Comparison of ENCODE assay signal across 9 mouse cellular contexts in the genomic region with DNA sequence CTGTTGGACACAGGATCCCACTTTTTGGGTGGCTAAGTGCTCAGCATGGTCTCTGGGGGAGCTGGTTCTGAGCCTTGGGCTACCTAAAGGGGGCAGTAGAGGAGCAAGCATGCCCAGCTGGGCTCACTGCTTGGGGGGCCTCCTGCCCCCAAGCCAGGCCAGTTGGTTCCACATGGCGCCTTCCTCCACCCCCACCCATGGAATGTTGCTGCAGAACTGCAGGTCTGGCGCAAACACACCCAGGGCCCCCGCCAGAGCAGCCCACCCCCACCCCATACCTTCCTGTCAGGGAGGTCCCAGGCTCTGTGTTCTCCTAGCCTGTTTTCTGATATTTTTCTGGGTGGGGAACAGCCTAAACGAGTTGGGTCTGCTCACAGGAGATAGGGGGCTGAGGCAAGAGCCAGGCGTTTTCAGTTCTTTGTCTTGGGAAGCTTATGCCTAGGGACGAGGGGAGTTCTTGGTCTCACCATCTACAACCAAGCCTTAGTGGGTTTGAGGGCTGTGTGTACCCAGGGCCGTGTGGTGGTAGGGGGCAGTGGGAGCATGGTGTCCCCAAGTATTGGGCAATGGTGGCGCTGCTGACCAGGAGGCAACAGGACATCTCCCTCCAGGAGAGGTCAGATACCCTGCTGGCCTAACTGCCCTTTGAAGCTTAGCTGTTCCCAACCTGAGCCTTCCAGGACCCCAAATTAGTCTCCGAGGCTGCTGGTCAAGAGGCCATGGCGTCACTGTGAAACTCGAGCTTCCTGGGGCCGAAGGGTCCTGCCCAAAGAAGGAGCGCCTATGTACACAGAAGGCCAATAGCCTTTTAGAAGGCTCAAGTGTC. TPM values are rescaled to one million over a fixed set of nuclear protein-coding genes. Genes with fewer than 3 reads are reported as not detected.
DNase-seq lines count a peak whose midpoint lies in the region; ATAC-seq and TF ChIP-seq lines count a peak whose summit lies in the region.
"Had no signal": no experiment of that assay in that cellular context is flagged by ENCODE, and none has a peak within 500 bp of the region (broad histone marks: within the 10 kb centered on the region; RNA-seq: fewer than 3 reads in every experiment).

No protein-coding gene starts in this region.

- WGBS in kidney, postnatal 0 days: 36% methylated on average over 13 of the region's 13 CpGs
- WGBS in embryonic facial prominence, embryonic 12.5 days: 9% methylated on average over 13 of the region's 13 CpGs

- peak; percentile 50 for TF ChIP-seq POLR2A in myocyte (IDR thresholded peaks at IDR 0.05; ENCODE audit: insufficient read length, low read depth)

- H3K36me3 ChIP-seq in kidney, postnatal 0 days (ENCODE audit: insufficient read depth, low read length): no peaks in the 10 kb centered on the region
- H3K36me3 ChIP-seq in embryonic facial prominence, embryonic 12.5 days: no peaks in the 10 kb centered on the region
- no peaks in the 10 kb centered on the region for H3K36me3 ChIP-seq in myocyte (ENCODE audit: control insufficient read depth, insufficient read depth)

- intact Hi-C loops in gastrocnemius, postnatal 36 days (cut with DNase I): loop anchor here (2.0 kb wide), 1 partner anchor 48 kb away; no protein-coding TSS in a partner anchor

- H3K27me3 ChIP-seq in kidney, postnatal 0 days (ENCODE audit: insufficient read depth, low read length): no peaks in the 10 kb centered on the region
- H3K27me3 ChIP-seq in embryonic facial prominence, embryonic 12.5 days: no peaks in the 10 kb centered on the region
- no peaks in the 10 kb centered on the region for H3K27me3 ChIP-seq in myocyte (ENCODE audit: control insufficient read depth, insufficient read depth, insufficient read length)
- H3K27me3 ChIP-seq: Patski had no signal

- DNase-seq in kidney, postnatal 0 days (ENCODE audit: low spot score): peak; percentile 62
- DNase-seq in kidney, adult 9 months: no peak
- peak; percentile 56 to 63 for DNase-seq in gastrocnemius, postnatal 36 days
- DNase-seq in right cerebral cortex, adult 18-20 months: no peak

- TF ChIP-seq CTCF in kidney, postnatal 0 days (IDR thresholded peaks at IDR 0.05; ENCODE audit: low read depth): peak; percentile 53

- no peak overlapping the region for H3K4me2 ChIP-seq in kidney, postnatal 0 days (ENCODE audit: low read length)
- peak overlapping the region; percentile 14; the same call in 1 of the 2 replicates for H3K4me2 ChIP-seq in embryonic facial prominence, embryonic 12.5 days (replicated peaks)
- peak overlapping the region; percentile 1 for H3K4me2 ChIP-seq in myocyte (ENCODE audit: low read depth)

- no peak overlapping the region for H3ac ChIP-seq in myocyte (ENCODE audit: control insufficient read depth, insufficient read length)

- no peak overlapping the region for H3K9ac ChIP-seq in kidney, postnatal 0 days (ENCODE audit: low read depth, low read length)
- H3K9ac ChIP-seq in embryonic facial prominence, embryonic 12.5 days: no peak overlapping the region

- no peaks in the 10 kb centered on the region for H3K9me3 ChIP-seq in kidney, postnatal 0 days (replicated peaks; ENCODE audit: low read length)
- H3K9me3 ChIP-seq in embryonic facial prominence, embryonic 12.5 days: no peaks in the 10 kb centered on the region

- peaks cover 39% of the 10 kb centered on the region for H3K4me1 ChIP-seq in kidney, postnatal 0 days (replicated peaks; ENCODE audit: insufficient read depth, low read length)
- peaks cover 57% of the 10 kb centered on the region for H3K4me1 ChIP-seq in embryonic facial prominence, embryonic 12.5 days

- peak overlapping the region; percentile 47; the same call in 1 of the 2 replicates for H3K27ac ChIP-seq in kidney, postnatal 0 days
- peak overlapping the region; percentile 96 for H3K27ac ChIP-seq in embryonic facial prominence, embryonic 12.5 days

- H3K4me3 ChIP-seq in kidney, postnatal 0 days (replicated peaks; ENCODE audit: low read depth, low read length): no peak overlapping the region
- no peak overlapping the region for H3K4me3 ChIP-seq in embryonic facial prominence, embryonic 12.5 days
- H3K4me3 ChIP-seq in myocyte: no peak overlapping the region

- H3K79me2 ChIP-seq in myocyte (ENCODE audit: control insufficient read depth, insufficient read depth): no peaks in the 10 kb centered on the region

- ATAC-seq in kidney, postnatal 0 days (replicated peaks; ENCODE audit: low FRiP score, low read depth): peak; percentile 40; the same call in 1 of the 2 replicates
- ATAC-seq in embryonic facial prominence, embryonic 12.5 days (ENCODE audit: insufficient number of reproducible peaks, insufficient read depth, low FRiP score, low TSS enrichment): peak; percentile 72
- ATAC-seq in monocyte, adult 5-6 weeks (replicated peaks; ENCODE audit: insufficient number of reproducible peaks, low FRiP score, low TSS enrichment, poor library complexity, severe bottlenecking): no peak
- ATAC-seq: Patski had no signal

TF ChIP-seq in myocyte, 11 proteins besides CTCF, POLR2A, EP300 and RAD21:
- TF ChIP-seq CEBPB (IDR thresholded peaks at IDR 0.05; ENCODE audit: insufficient read depth, poor library complexity, severe bottlenecking) (no peak), REST (IDR thresholded peaks at IDR 0.05; ENCODE audit: insufficient read depth, insufficient read length) (no peak), E2F4 (IDR thresholded peaks at IDR 0.05; ENCODE audit: insufficient read depth) (no peak), SRF (IDR thresholded peaks at IDR 0.05; ENCODE audit: control insufficient read depth, insufficient read length, low read depth) (no peak), MYOG (IDR thresholded peaks at IDR 0.05; ENCODE audit: control insufficient read depth in 1 of 3, insufficient read depth in 1 of 3, insufficient read length in 2 of 3, low read depth in 2 of 3) (peak in 2 of 3 experiments; percentile 12 to 70), MYOD1 (IDR thresholded peaks at IDR 0.05; ENCODE audit: control insufficient read depth in 1 of 3, insufficient read length in 2 of 3, low read depth in 2 of 3) (peak in 1 of 3 experiments; percentile 63), POLR2AphosphoS2 (IDR thresholded peaks at IDR 0.05; ENCODE audit: insufficient read length, low read depth) (peak; percentile 56)

RNA-seq across cellular contexts. Expression of a gene that starts 20.3 kb away (rescaled TPM):
- 21.3 and 22.6 TPM in 2 replicates for polyA plus RNA-seq in kidney, postnatal 0 days (2015; fragmentation: Nextera tagmentation; extraction: Ambion mirVana)
- 19.8 and 32.6 TPM in 2 replicates for polyA plus RNA-seq in embryonic facial prominence, embryonic 12.5 days (2016; fragmentation: Nextera tagmentation; extraction: Ambion mirVana)
- 1 to 10 TPM; 1.8 to 6.1 TPM for total RNA-seq in gastrocnemius, postnatal 36 days (2021)
- 73.3 TPM for polyA plus RNA-seq in myocyte (2012; fragmentation: generic; extraction: Trizol)
- total RNA-seq in monocyte, adult 5-6 weeks (2017): 9.7 to 34.1 TPM (median 22.6 TPM) in 3 replicates

RNA-seq across cellular contexts. Expression of a gene that starts 54.2 kb away (rescaled TPM):
- 3.4 TPM in 2 replicates for polyA plus RNA-seq in kidney, postnatal 0 days (2015; fragmentation: Nextera tagmentation; extraction: Ambion mirVana)
- 4.6 and 6.9 TPM in 2 replicates for polyA plus RNA-seq in embryonic facial prominence, embryonic 12.5 days (2016; fragmentation: Nextera tagmentation; extraction: Ambion mirVana)
- total RNA-seq in gastrocnemius, postnatal 36 days (2021): over 10,000 TPM; 32,612 to 32,921 TPM
- 2,107 TPM for polyA plus RNA-seq in myocyte (2012; fragmentation: generic; extraction: Trizol)
- 13.6 to 16.7 TPM (median 15.5 TPM) in 3 replicates for total RNA-seq in monocyte, adult 5-6 weeks (2017)
- total RNA-seq: layer of hippocampus, adult 18-20 months had no signal

Comparison
In these comparisons a context has a peak if more than half of its experiments do, and no peak if none do; other contexts are left out.
1. DNase-seq: peak in kidney, postnatal 0 days (single experiment) and gastrocnemius, postnatal 36 days (2 of 2); none in kidney, adult 9 months (single experiment) and right cerebral cortex, adult 18-20 months (single experiment).
2. RNA of a gene that starts 54.2 kb away (polyA plus RNA-seq): 2,107 TPM in myocyte (single experiment); 4.6 to 6.9 TPM in embryonic facial prominence, embryonic 12.5 days and 3.4 TPM in kidney, postnatal 0 days; every median in the first group is over 100 times any median in the second.